Mouse (Mus musculus) embryonic fibroblast, embryonic 13.5 days (primary cell): ENCODE measurements at regions not wholly inside any gene's neighbourhood (a gene's known extent, or its start where the extent isn't known, plus 50 kb on each side); places are given as distances from the start of the nearest gene placed in this dataset.

Experiments
- CTCF ChIP-seq: IDR thresholded peaks from 2 replicates; pipeline ENCODE4 v1.5.1; 2011; ENCODE audit warnings: mild to moderate bottlenecking, control low read depth, low read length, moderate library complexity, borderline replicate concordance; ENCODE audit not compliant: insufficient read depth
- POLR2A ChIP-seq: IDR thresholded peaks from 2 replicates; pipeline ENCODE4 v1.6.1; 2011; ENCODE audit warnings: low read depth, mild to moderate bottlenecking, control low read depth, low read length, moderate library complexity

DNA sequence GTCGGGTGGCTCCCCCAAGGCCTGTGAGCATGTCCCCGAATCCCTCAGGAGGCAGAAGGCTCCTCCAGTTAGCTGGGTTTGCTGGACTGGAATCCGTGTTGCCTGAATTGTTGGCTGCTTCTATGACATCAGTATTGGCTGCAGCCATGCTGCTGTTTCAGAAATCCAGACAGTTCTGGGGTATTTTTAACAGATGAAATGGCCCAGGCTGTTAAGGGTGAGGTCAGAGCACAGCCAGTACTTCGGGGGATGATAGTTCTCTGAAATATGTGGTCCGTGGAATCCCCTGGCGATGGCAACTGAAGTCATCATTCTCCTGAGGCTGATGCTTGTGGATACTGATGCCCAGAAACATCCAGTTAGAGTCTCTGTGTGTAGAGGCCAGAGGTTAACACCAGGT lies 80.7 kb downstream of the Slc30a10 start:
- no peak for TF ChIP-seq CTCF
- no peak for TF ChIP-seq POLR2A
